Mouse (Mus musculus) heart, postnatal 0 days (tissue): Measurements from ENCODE around the gene Cux2. TPM values are rescaled to one million over a fixed set of nuclear protein-coding genes. Genes with fewer than 3 reads are reported as not detected.

ENCODE experiments used
- ATAC-seq: fragments of 200-750 bp; cut with Nextera tagmentation; 2 replicates; pipeline ENCODE4 v1.8.0; 2017; ENCODE audit warnings: low read depth, moderate number of reproducible peaks, moderate library complexity; ENCODE audit not compliant: insufficient read depth
- DNase-seq: peaks from one replicate; pipeline ENCODE4 v3.0.0-alpha.2; 2016; ENCODE audit warnings: low spot score
- H3K27ac ChIP-seq: fragments of 300-500 bp; sonication (generic); 2 replicates; pipeline ENCODE4 v1.5.1; 2014; ENCODE audit warnings: low read depth, mild to moderate bottlenecking
- H3K27me3 ChIP-seq: fragments of 300-500 bp; sonication (generic); 2 replicates; pipeline ENCODE4 v1.6.1; 2014; ENCODE audit warnings: low read length, mixed read lengths; ENCODE audit not compliant: control insufficient read depth, insufficient read depth
- H3K36me3 ChIP-seq: fragments of 300-500 bp; sonication (generic); replicated peaks from 2 replicates; pipeline ENCODE4 v1.6.1; 2014; ENCODE audit warnings: low read length, mixed read lengths; ENCODE audit not compliant: control insufficient read depth, insufficient read depth
- H3K4me1 ChIP-seq: fragments of 300-500 bp; sonication (generic); 2 replicates; pipeline ENCODE4 v1.6.1; 2014; ENCODE audit warnings: antibody characterized with exemption; ENCODE audit not compliant: control insufficient read depth, insufficient read depth
- H3K4me2 ChIP-seq: fragments of 300-500 bp; sonication (generic); 2 replicates; pipeline ENCODE4 v1.6.1; 2014; ENCODE audit warnings: low read depth, mild to moderate bottlenecking, low read length, moderate library complexity
- H3K4me3 ChIP-seq: fragments of 300-500 bp; sonication (generic); 2 replicates; pipeline ENCODE4 v1.5.1; 2014; ENCODE audit warnings: low read depth, low read length
- H3K9ac ChIP-seq: fragments of 300-500 bp; sonication (generic); replicated peaks from 2 replicates; pipeline ENCODE4 v1.6.1; 2014; ENCODE audit warnings: low read depth, low read length, mixed read lengths
- H3K9me3 ChIP-seq: fragments of 300-500 bp; sonication (generic); replicated peaks from 2 replicates; pipeline ENCODE4 v1.6.1; 2016; ENCODE audit warnings: low read length; ENCODE audit not compliant: control insufficient read depth
- CTCF ChIP-seq: IDR thresholded peaks from 2 replicates; pipeline ENCODE4 v1.5.1; 2016; ENCODE audit warnings: antibody characterized with exemption, control low read depth, low read depth
- EP300 ChIP-seq: IDR thresholded peaks from 2 replicates; pipeline ENCODE4 v1.6.1; 2016; ENCODE audit warnings: antibody characterized with exemption, low read depth
- WGBS: fragments of 180-500 bp; shearing (Covaris S2); extraction: QIAGEN DNeasy Blood & Tissue Kit; methylation state at CpG from one replicate; pipeline ENCODE4 v1.1.7; 2014; 5-methylcytosine and 5-hydroxymethylcytosine counted together
- polyA plus RNA-seq: library from polyadenylated mRNA; unstranded; fragments of >200 nt; fragmentation: Nextera tagmentation; extraction: Ambion mirVana; gene quantifications from 2 replicates; pipeline ENCODE4 v1.2.1, GENCODE M21; 2015
- total RNA-seq: library from RNA; depleted of rRNA; stranded (reverse); fragments of >200 nt; gene quantifications from 2 replicates; pipeline ENCODE4 v1.2.3, GENCODE M21; 2014; ENCODE audit warnings: low replicate concordance

Cux2 gene
- total and polyA plus RNA-seq, 2 experiments from 2014 or later, result 1.3 to 9.5 TPM

GRCm38 (mm10) chr5:121820161-121820560 is 229.7 kb downstream of the Cux2 start:
- Histone ChIP-seq H3K9me3 (no peaks in the 10 kb centered on the region), H3K4me1 (peaks cover 28% of the 10 kb centered on the region; the same call in 1 of the 2 replicates), H3K36me3 (peaks cover 69% of the 10 kb centered on the region), H3K27me3 (no peaks in the 10 kb centered on the region), H3K27ac (no peak overlapping the region), H3K4me3 (no peak overlapping the region), H3K9ac (no peak overlapping the region), H3K4me2 (no peak overlapping the region)
- no peak for TF ChIP-seq EP300
- no peak for TF ChIP-seq CTCF
- DNase-seq (no peak), ATAC-seq (no peak)
- WGBS, result 37% methylated on average over 2 of the region's 2 CpGs

DNA sequence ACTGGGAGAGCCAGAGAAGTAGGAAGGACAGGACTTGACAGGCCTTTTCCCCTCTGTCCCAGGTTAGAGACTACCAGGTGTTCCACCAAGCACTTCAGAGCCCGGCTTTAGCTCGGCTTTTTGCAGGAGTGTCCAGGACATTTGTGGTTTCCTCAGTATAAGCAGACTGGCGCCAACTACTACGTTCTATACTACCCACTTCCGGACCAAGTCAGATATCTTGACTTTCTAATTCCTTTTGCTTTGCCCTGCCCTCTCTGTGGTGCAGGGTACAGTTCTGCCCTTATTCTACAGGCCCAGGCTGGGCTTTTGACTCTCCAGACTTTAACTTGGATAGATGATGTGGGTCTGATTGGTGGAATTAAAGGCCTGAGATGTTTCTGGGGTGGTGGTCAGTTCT is 230.3 kb downstream of the Cux2 start:
- no peak for TF ChIP-seq CTCF
- H3K27me3 ChIP-seq, result no peaks in the 10 kb centered on the region
- H3K9ac ChIP-seq, result no peak overlapping the region
- DNase-seq (no peak), ATAC-seq (no peak)
- H3K36me3 ChIP-seq, result peaks cover 68% of the 10 kb centered on the region
- H3K4me1 ChIP-seq, result peaks cover 28% of the 10 kb centered on the region; the same call in 1 of the 2 replicates
- no peak overlapping the region for H3K4me2 ChIP-seq
- 77% methylated on average over 5 of the region's 5 CpGs for WGBS
- H3K27ac ChIP-seq, result no peak overlapping the region
- H3K9me3 ChIP-seq, result no peaks in the 10 kb centered on the region
- no peak overlapping the region for H3K4me3 ChIP-seq

DNA sequence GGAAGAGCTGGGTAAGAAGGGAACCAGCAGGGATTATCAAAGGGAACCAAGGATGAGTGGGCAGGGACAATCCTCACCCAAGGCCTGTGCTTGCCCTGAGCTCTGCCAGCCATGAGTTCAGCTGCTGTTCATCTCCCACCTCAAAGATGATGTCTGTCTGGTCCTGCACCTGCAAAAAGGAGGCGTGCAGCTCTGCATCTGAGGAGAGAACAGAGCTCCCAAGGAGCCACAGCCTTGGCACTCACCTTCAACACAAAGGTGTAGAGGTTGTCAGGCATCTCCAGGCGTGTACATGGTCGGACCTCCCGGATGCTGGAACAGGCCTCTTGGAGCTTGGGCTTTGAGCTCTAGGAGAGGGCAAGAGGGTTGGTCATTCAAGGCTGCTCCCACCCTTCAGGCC is 231.0 kb downstream of the Cux2 start:
- TF ChIP-seq EP300, result no peak
- no peak for TF ChIP-seq CTCF
- H3K4me3 ChIP-seq, result no peak overlapping the region
- H3K27me3 ChIP-seq, result no peaks in the 10 kb centered on the region
- H3K9me3 ChIP-seq, result no peaks in the 10 kb centered on the region
- ATAC-seq, result no peak
- H3K4me1 ChIP-seq, result peaks cover 26% of the 10 kb centered on the region; the same call in 1 of the 2 replicates
- no peak for DNase-seq
- WGBS, result 94% methylated on average over 4 of the region's 4 CpGs
- no peak overlapping the region for H3K4me2 ChIP-seq
- peaks cover 72% of the 10 kb centered on the region for H3K36me3 ChIP-seq
- no peak overlapping the region for H3K27ac ChIP-seq
- H3K9ac ChIP-seq, result no peak overlapping the region

DNA sequence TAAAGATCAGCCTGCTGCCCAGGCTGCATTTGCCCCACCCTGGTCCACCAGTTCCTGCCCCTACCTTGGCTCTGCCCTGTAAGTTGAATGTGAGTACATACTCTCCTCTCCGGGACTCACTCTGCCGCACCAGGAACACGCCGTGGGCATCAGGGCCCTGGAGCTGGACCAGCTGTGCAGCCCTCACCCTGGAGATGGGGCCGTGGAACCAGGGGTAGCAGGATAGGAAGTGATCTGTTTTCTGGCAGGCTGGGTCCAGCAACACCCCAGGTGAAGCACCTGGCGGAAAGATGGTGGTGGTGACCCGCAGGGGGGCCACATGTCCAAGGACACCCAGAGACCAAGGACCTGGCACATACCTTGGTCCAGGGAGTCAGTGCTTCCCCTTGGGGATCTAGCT is 231.5 kb downstream of the Cux2 start:
- Histone ChIP-seq H3K4me2 (no peak overlapping the region), H3K9ac (no peak overlapping the region), H3K9me3 (no peaks in the 10 kb centered on the region), H3K4me3 (no peak overlapping the region), H3K27me3 (no peaks in the 10 kb centered on the region), H3K36me3 (peaks cover 76% of the 10 kb centered on the region), H3K4me1 (peaks cover 22% of the 10 kb centered on the region; the same call in 1 of the 2 replicates), H3K27ac (no peak overlapping the region)
- 94% methylated on average over 7 of the region's 7 CpGs for WGBS
- ATAC-seq (no peak), DNase-seq (no peak)
- TF ChIP-seq CTCF (no peak), EP300 (no peak)

GRCm38 (mm10) chr5:121817551-121817950 is 232.4 kb downstream of the Cux2 start:
- Histone ChIP-seq H3K4me2 (no peak overlapping the region), H3K27ac (no peak overlapping the region), H3K36me3 (peaks cover 76% of the 10 kb centered on the region), H3K9ac (no peak overlapping the region), H3K9me3 (no peaks in the 10 kb centered on the region), H3K4me3 (no peak overlapping the region), H3K4me1 (peaks cover 17% of the 10 kb centered on the region; the same call in 1 of the 2 replicates), H3K27me3 (no peaks in the 10 kb centered on the region)
- DNase-seq (no peak), ATAC-seq (no peak)
- no peak for TF ChIP-seq CTCF
- TF ChIP-seq EP300, result no peak
- WGBS, result 86% methylated on average over 9 of the region's 9 CpGs

- H3K4me2 ChIP-seq, result no peak overlapping the region
- 94% methylated on average over 2 of the region's 2 CpGs for WGBS
Measured at GRCm38 (mm10) chr5:121816611-121817010, 233.3 kb downstream of the Cux2 start.

More at GRCm38 (mm10) chr5:121816611-121817010, 233.3 kb downstream of the Cux2 start:
- Histone ChIP-seq H3K27me3 (no peaks in the 10 kb centered on the region), H3K9ac (no peak overlapping the region), H3K36me3 (peaks cover 85% of the 10 kb centered on the region), H3K4me3 (no peak overlapping the region), H3K27ac (no peak overlapping the region), H3K4me1 (peaks cover 17% of the 10 kb centered on the region; the same call in 1 of the 2 replicates), H3K9me3 (no peaks in the 10 kb centered on the region)
- TF ChIP-seq EP300 (no peak), CTCF (no peak)
- DNase-seq, result no peak
- ATAC-seq, result no peak
